Mouse (Mus musculus): ENCODE measurements around the gene Hs3st3b1. TPM values are rescaled to one million over a fixed set of nuclear protein-coding genes. Genes with fewer than 3 reads are reported as not detected.

The Hs3st3b1 gene
- polyA plus RNA-seq, 1 experiment = 0.84 TPM

GRCm38 (mm10) chr11:63956748-63957147 lies 34.7 kb upstream of the Hs3st3b1 start:
- no peak overlapping the region for H3K4me3 ChIP-seq
- H3K27me3 ChIP-seq (ENCODE audit: control insufficient read depth, insufficient read depth, insufficient read length) = no peaks in the 10 kb centered on the region
- no peak overlapping the region for H3K4me2 ChIP-seq (ENCODE audit: low read depth)
- no peaks in the 10 kb centered on the region for H3K36me3 ChIP-seq (ENCODE audit: control insufficient read depth, insufficient read depth)
- H3ac ChIP-seq (ENCODE audit: control insufficient read depth, insufficient read length) = no peak overlapping the region
- H3K79me2 ChIP-seq (ENCODE audit: control insufficient read depth, insufficient read depth) = no peaks in the 10 kb centered on the region
- TF ChIP-seq POLR2AphosphoS2 (IDR thresholded peaks at IDR 0.05; ENCODE audit: insufficient read length, low read depth) (no peak), MYOG (IDR thresholded peaks at IDR 0.05; ENCODE audit: control insufficient read depth in 1 of 3, insufficient read depth in 1 of 3, insufficient read length in 2 of 3, low read depth in 2 of 3) (peak in 1 of 3 experiments; percentile 73), CEBPB (IDR thresholded peaks at IDR 0.05; ENCODE audit: insufficient read depth, poor library complexity, severe bottlenecking) (no peak), MYOD1 (IDR thresholded peaks at IDR 0.05; ENCODE audit: control insufficient read depth in 1 of 3, insufficient read length in 2 of 3, low read depth in 2 of 3) (peak in 2 of 3 experiments; percentile 25 to 73)

DNA sequence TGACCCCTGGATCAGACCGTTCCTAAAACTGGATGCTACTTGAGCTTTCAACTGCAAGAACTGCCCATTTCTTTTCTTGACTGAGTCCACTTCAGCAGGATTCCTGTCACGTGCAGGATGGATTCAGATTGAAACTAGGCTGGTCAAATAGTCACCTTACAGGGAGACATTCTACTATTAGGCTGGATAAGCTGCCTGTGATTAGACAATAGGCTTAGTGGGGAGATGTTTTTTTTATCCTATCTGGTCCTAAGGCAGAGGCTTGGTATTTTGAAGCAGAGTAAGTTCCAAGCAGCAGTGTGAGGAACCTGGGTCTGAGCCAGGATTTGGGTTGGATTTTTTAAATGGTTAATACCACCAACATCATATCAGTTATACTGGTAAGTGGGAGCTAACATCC lies 31.8 kb upstream of the Hs3st3b1 start:
- TF ChIP-seq TCF12 (IDR thresholded peaks at IDR 0.05; ENCODE audit: insufficient read depth, poor library complexity, severe bottlenecking) (no peak), POLR2A (IDR thresholded peaks at IDR 0.05; ENCODE audit: insufficient read length, low read depth) (no peak), E2F4 (IDR thresholded peaks at IDR 0.05; ENCODE audit: insufficient read depth) (no peak)
- H3K27me3 ChIP-seq (ENCODE audit: control insufficient read depth, insufficient read depth, insufficient read length) = no peaks in the 10 kb centered on the region
- no peak overlapping the region for H3K4me3 ChIP-seq
- no peak overlapping the region for H3ac ChIP-seq (ENCODE audit: control insufficient read depth, insufficient read length)
- no peaks in the 10 kb centered on the region for H3K79me2 ChIP-seq (ENCODE audit: control insufficient read depth, insufficient read depth)
- no peaks in the 10 kb centered on the region for H3K36me3 ChIP-seq (ENCODE audit: control insufficient read depth, insufficient read depth)
- no peak overlapping the region for H3K4me2 ChIP-seq (ENCODE audit: low read depth)

DNA sequence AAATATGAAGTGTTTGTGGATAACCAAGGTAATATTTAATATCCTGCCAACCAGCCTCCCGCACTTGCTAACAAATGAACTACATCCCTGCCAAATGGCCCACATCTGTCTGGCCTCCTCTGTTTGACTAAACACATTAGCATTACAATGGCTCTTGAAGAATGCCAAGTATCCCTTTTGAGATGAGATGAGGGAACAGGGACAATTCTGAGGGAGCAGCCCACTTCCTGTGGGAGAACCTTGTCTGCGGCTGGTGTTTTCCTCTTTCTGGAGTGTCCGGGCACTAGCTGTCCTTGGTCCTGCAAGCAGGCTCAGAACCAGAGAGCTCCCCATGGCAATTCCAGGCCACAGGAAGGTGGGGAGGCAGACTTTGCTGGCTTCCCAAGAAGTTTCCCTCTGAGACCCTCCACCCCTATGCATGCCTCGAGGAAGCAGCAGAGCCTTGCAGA lies 30.7 kb upstream of the Hs3st3b1 start:
- TF ChIP-seq MYOG (IDR thresholded peaks at IDR 0.05; ENCODE audit: control insufficient read depth in 1 of 3, insufficient read depth in 1 of 3, insufficient read length in 2 of 3, low read depth in 2 of 3) (no peak), MAX (IDR thresholded peaks at IDR 0.05; ENCODE audit: low read depth) (no peak), E2F4 (IDR thresholded peaks at IDR 0.05; ENCODE audit: insufficient read depth) (no peak), REST (IDR thresholded peaks at IDR 0.05; ENCODE audit: insufficient read depth, insufficient read length) (no peak), USF1 (IDR thresholded peaks at IDR 0.05; ENCODE audit: low read depth) (no peak), CEBPB (IDR thresholded peaks at IDR 0.05; ENCODE audit: insufficient read depth, poor library complexity, severe bottlenecking) (no peak), MYOD1 (IDR thresholded peaks at IDR 0.05; ENCODE audit: control insufficient read depth in 1 of 3, insufficient read length in 2 of 3, low read depth in 2 of 3) (no peak), POLR2AphosphoS2 (IDR thresholded peaks at IDR 0.05; ENCODE audit: insufficient read length, low read depth) (no peak), TCF12 (IDR thresholded peaks at IDR 0.05; ENCODE audit: insufficient read depth, poor library complexity, severe bottlenecking) (no peak), SRF (IDR thresholded peaks at IDR 0.05; ENCODE audit: control insufficient read depth, insufficient read length, low read depth) (no peak), POLR2A (IDR thresholded peaks at IDR 0.05; ENCODE audit: insufficient read length, low read depth) (no peak), TCF3 (IDR thresholded peaks at IDR 0.05; ENCODE audit: insufficient read length, low read depth) (no peak)
- no peaks in the 10 kb centered on the region for H3K36me3 ChIP-seq (ENCODE audit: control insufficient read depth, insufficient read depth)
- peak overlapping the region; percentile 71 for H3K4me2 ChIP-seq (ENCODE audit: low read depth)
- H3ac ChIP-seq (ENCODE audit: control insufficient read depth, insufficient read length) = no peak overlapping the region
- H3K4me3 ChIP-seq = peak overlapping the region; percentile 11
- H3K27me3 ChIP-seq (ENCODE audit: control insufficient read depth, insufficient read depth, insufficient read length) = no peaks in the 10 kb centered on the region
- no peaks in the 10 kb centered on the region for H3K79me2 ChIP-seq (ENCODE audit: control insufficient read depth, insufficient read depth)

DNA sequence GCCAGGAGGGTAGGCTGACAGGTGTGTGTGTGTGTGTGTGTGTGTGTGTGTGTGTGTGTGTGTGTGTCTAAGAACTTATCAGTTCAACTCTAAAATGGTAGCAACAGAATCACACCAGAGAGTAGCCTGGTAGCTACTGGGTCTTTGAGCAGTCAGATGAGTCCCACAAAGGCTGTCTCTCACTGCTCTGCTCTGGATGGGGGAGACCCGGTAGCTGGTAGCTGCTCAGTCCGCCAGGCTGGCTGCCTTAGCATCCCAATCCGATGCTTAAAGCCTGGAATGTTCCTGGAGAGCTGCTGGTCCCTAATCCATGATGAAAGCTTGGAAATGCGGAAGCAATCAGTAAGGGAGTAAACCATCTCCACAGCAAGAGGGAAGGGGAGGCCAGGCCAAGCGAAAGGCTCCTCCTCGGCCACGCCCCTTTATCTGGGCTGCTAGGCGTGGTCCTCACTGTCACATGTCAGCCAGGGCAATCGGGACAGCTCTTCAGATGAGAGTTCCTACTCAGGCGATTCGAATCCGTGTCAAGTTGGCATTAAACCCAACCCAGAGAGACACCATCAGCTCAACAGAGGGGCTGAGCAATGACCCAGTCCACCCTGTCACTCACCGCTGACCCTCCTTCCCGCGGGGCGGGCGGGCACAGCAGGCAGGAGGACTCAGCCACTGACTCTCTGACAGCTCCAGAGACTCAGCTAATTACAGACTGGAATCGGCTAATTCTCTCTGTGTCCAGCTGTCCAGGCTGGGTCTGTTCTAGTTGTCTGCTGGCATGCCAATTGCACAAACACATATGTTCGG lies 29.9 kb upstream of the Hs3st3b1 start:
- no peaks in the 10 kb centered on the region for H3K27me3 ChIP-seq (ENCODE audit: control insufficient read depth, insufficient read depth, insufficient read length)
- peak overlapping the region; percentile 71 for H3K4me2 ChIP-seq (ENCODE audit: low read depth)
- no peak overlapping the region for H3ac ChIP-seq (ENCODE audit: control insufficient read depth, insufficient read length)
- H3K79me2 ChIP-seq (ENCODE audit: control insufficient read depth, insufficient read depth) = no peaks in the 10 kb centered on the region
- H3K36me3 ChIP-seq (ENCODE audit: control insufficient read depth, insufficient read depth) = no peaks in the 10 kb centered on the region
- no peak for TF ChIP-seq E2F4 (IDR thresholded peaks at IDR 0.05; ENCODE audit: insufficient read depth)
- TF ChIP-seq USF1 (IDR thresholded peaks at IDR 0.05; ENCODE audit: low read depth) = peak; percentile 52
- TF ChIP-seq MYOG (IDR thresholded peaks at IDR 0.05; ENCODE audit: control insufficient read depth in 1 of 3, insufficient read depth in 1 of 3, insufficient read length in 2 of 3, low read depth in 2 of 3) = peak in 1 of 3 experiments; percentile 1
- no peak for TF ChIP-seq REST (IDR thresholded peaks at IDR 0.05; ENCODE audit: insufficient read depth, insufficient read length)
- no peak for TF ChIP-seq SRF (IDR thresholded peaks at IDR 0.05; ENCODE audit: control insufficient read depth, insufficient read length, low read depth)
- TF ChIP-seq CEBPB (IDR thresholded peaks at IDR 0.05; ENCODE audit: insufficient read depth, poor library complexity, severe bottlenecking) = peak; percentile 60; the same call in 1 of the 2 replicates
- no peak for TF ChIP-seq MAX (IDR thresholded peaks at IDR 0.05; ENCODE audit: low read depth)
- no peak for TF ChIP-seq POLR2AphosphoS2 (IDR thresholded peaks at IDR 0.05; ENCODE audit: insufficient read length, low read depth)
- peak overlapping the region; percentile 11 for H3K4me3 ChIP-seq

GRCm38 (mm10) chr11:63948371-63948770 lies 26.3 kb upstream of the Hs3st3b1 start:
- Histone ChIP-seq H3K4me2 (ENCODE audit: low read depth) (no peak overlapping the region), H3K4me3 (no peak overlapping the region), H3K27me3 (ENCODE audit: control insufficient read depth, insufficient read depth, insufficient read length) (no peaks in the 10 kb centered on the region)

More at GRCm38 (mm10) chr11:63948371-63948770, 26.3 kb upstream of the Hs3st3b1 start:
- Histone ChIP-seq H3K36me3 (ENCODE audit: control insufficient read depth, insufficient read depth) (no peaks in the 10 kb centered on the region), H3K79me2 (ENCODE audit: control insufficient read depth, insufficient read depth) (no peaks in the 10 kb centered on the region), H3ac (ENCODE audit: control insufficient read depth, insufficient read length) (no peak overlapping the region)
- no peak for TF ChIP-seq USF1 (IDR thresholded peaks at IDR 0.05; ENCODE audit: low read depth)
